Mouse (Mus musculus) ES-E14 (cell line): ENCODE results near the gene Shisa6.

Experiments used
- MAFK ChIP-seq: IDR thresholded peaks from 2 replicates; pipeline ENCODE4 v1.6.1; 2014; ENCODE audit warnings: mild to moderate bottlenecking, low read depth, low read length, inconsistent platforms; ENCODE audit not compliant: insufficient read depth
- ZC3H11A ChIP-seq: IDR thresholded peaks from 2 replicates; pipeline ENCODE4 v1.6.1; 2012; ENCODE audit warnings: low read depth, mild to moderate bottlenecking, inconsistent platforms, low read length, borderline replicate concordance

DNA sequence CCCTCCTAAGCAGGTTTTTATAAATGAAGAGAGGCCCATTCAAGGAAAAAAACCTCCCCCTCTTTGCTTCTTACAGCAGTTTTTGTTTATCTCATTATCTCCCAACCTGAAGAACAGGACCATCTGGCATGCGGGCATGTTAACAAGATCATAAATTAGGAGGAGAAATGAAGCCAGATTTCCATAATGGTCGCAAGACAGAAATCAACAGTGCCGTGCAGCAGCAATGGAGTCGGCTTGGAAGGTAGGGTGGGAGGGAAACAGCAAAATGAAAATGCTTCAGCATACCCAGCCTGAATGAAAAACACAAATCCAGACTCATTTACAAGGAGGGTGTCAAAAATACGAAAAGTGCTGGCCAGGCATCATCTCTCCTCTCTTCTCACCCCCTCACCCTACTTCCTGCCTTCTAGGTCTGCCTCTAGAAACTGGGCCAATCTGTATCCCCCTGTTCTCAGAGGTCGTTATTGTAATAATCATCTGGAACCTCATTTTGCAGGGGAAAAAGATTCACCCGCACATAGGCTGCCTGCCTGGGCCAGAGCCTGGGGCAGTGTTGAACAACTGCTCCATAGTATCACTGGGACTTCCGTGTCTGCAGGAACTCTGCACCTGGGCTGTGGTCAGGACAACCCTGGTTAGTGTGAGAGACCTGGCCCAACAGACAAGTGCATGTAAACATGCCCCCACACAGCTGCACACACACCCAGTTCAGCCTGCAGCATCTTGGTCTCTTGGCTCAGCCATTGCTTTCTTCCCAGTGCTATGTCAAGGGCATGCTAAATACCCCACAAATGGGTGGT is 251.7 kb downstream of the Shisa6 start:
- no peak for TF ChIP-seq ZC3H11A
- TF ChIP-seq MAFK = no peak
